Mouse (Mus musculus) testis, adult 2 months (tissue): Measurements from ENCODE around the gene Kirrel3.

ENCODE experiments used
- CTCF ChIP-seq: fragments of 200-500 bp; IDR thresholded peaks from 2 replicates; pipeline ENCODE4 v1.5.1; 2012; ENCODE audit warnings: low read depth, mild to moderate bottlenecking, inconsistent platforms, low read length, moderate library complexity; ENCODE audit not compliant: control insufficient read depth, insufficient read depth, insufficient replicate concordance
- POLR2A ChIP-seq: fragments of 200-500 bp; IDR thresholded peaks from 2 replicates; pipeline ENCODE4 v1.6.1; 2012; ENCODE audit warnings: low read depth, mild to moderate bottlenecking, inconsistent platforms, low read length, moderate library complexity; ENCODE audit not compliant: control insufficient read depth

DNA sequence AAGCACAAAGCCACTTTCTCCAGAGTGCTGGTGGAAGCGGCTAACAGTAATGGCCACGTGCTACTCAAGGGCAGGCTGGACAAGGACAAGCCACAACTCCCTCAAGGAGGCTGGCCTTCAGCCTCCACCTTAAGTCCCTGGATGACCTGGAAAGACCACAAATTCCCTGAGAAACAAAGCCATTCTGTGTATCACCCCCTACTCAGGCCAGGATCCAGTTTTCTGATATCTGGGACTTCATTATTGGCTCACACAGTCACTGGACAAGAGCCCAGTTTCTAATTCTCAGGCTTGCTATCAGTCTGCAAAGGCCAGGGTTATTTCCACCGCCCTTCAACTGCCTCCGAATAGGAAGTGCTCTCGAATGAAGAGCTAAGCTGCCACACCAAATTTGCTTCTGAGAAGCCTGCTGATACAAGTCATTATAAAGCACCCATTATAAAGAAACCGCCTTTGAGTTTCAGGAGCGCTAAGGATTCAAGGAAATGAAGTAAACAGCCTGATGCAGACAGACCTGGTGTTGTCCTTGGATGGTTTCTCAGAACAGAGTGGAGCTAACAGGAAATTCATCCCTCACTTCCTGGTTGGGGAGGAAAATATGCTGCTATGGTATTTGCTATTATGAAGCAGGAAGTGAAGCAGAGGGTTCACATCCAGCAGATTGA, 553.4 kb downstream of the Kirrel3 start:
- TF ChIP-seq CTCF (no peak), POLR2A (peak; percentile 33; the same call in 1 of the 2 replicates)
